Mouse (Mus musculus) intestine, embryonic 14.5 days (tissue): ENCODE data around the gene Gtf2h5. TPM values are rescaled to one million over a fixed set of nuclear protein-coding genes. Genes with fewer than 3 reads are reported as not detected.

Experiments
- ATAC-seq: fragments of 200-750 bp; cut with Nextera tagmentation; replicated peaks from 2 replicates; pipeline ENCODE4 v1.8.0; 2017; ENCODE audit warnings: low read depth, moderate number of reproducible peaks, moderate TSS enrichment, moderate library complexity; ENCODE audit not compliant: low FRiP score, low TSS enrichment
- DNase-seq: peaks from one replicate; pipeline ENCODE4 v3.0.0-alpha.2; 2018; ENCODE audit warnings: low spot score
- H3K27ac ChIP-seq: fragments of 300-500 bp; sonication (generic); 2 replicates; pipeline ENCODE4 v1.5.1; 2014; ENCODE audit warnings: low read depth, mild to moderate bottlenecking, control low read depth
- H3K27me3 ChIP-seq: fragments of 300-500 bp; sonication (generic); replicated peaks from 2 replicates; pipeline ENCODE4 v1.6.1; 2014; ENCODE audit warnings: low read length, control low read depth; ENCODE audit not compliant: control insufficient read depth, insufficient read depth
- H3K36me3 ChIP-seq: fragments of 300-500 bp; sonication (generic); 2 replicates; pipeline ENCODE4 v1.6.1; 2014; ENCODE audit warnings: low read length, control low read depth; ENCODE audit not compliant: control insufficient read depth, insufficient read depth
- H3K4me1 ChIP-seq: fragments of 300-500 bp; sonication (generic); replicated peaks from 2 replicates; pipeline ENCODE4 v1.6.1; 2014; ENCODE audit warnings: low read length, control low read depth, mixed read lengths; ENCODE audit not compliant: control insufficient read depth, insufficient read depth
- H3K4me2 ChIP-seq: fragments of 300-500 bp; sonication (generic); 2 replicates; pipeline ENCODE4 v1.6.1; 2014; ENCODE audit warnings: low read length
- H3K4me3 ChIP-seq: fragments of 300-500 bp; sonication (generic); 2 replicates; pipeline ENCODE4 v1.5.1; 2014; ENCODE audit warnings: low read depth, low read length, control low read depth, mixed read lengths
- H3K9ac ChIP-seq: fragments of 300-500 bp; sonication (generic); 2 replicates; pipeline ENCODE4 v1.6.1; 2014; ENCODE audit warnings: mild to moderate bottlenecking, low read length
- H3K9me3 ChIP-seq: fragments of 300-500 bp; sonication (generic); 2 replicates; pipeline ENCODE4 v1.6.1; 2016; ENCODE audit warnings: low read length, control low read depth; ENCODE audit not compliant: control insufficient read depth
- WGBS: fragments of 180-500 bp; shearing (Covaris S2); extraction: QIAGEN DNeasy Blood & Tissue Kit; methylation state at CpG from one replicate; pipeline ENCODE4 v1.1.7; 2014; 5-methylcytosine and 5-hydroxymethylcytosine counted together
- polyA plus RNA-seq: library from polyadenylated mRNA; unstranded; fragments of >200 nt; fragmentation: Nextera tagmentation; extraction: Ambion mirVana; gene quantifications from 2 replicates; pipeline ENCODE4 v1.2.1, GENCODE M21; 2014

Gtf2h5 gene
- polyA plus RNA-seq, 1 experiment from 2014 or later, result 161 TPM

DNA sequence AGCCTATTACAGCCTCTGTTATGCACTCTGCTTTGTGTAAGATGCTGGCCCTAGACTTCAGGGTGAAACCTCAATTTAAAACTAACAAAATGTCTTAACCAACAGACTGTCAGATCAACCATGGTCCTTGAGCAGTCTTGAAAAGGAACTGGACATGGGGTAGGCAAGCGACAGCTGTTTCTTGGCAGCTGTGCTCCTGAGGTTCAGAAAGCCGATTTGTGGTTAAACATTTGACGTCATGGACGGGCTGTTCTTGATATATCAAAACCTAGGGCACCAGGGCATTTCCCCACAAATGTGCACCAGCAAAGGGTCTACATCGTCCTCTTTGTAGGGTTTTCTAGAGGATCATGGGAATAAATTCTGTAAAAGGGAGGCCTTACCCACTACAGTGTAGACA lies 16.1 kb upstream of the Gtf2h5 start:
- no peak overlapping the region for H3K9ac ChIP-seq
- no peak overlapping the region for H3K4me3 ChIP-seq
- WGBS, result 94% methylated on average over 5 of the region's 5 CpGs
- no peaks in the 10 kb centered on the region for H3K4me1 ChIP-seq
- no peaks in the 10 kb centered on the region for H3K27me3 ChIP-seq
- DNase-seq (no peak), ATAC-seq (no peak)
- peaks cover 14% of the 10 kb centered on the region for H3K36me3 ChIP-seq
- H3K4me2 ChIP-seq, result no peak overlapping the region
- H3K27ac ChIP-seq, result no peak overlapping the region
- H3K9me3 ChIP-seq, result no peaks in the 10 kb centered on the region

DNA sequence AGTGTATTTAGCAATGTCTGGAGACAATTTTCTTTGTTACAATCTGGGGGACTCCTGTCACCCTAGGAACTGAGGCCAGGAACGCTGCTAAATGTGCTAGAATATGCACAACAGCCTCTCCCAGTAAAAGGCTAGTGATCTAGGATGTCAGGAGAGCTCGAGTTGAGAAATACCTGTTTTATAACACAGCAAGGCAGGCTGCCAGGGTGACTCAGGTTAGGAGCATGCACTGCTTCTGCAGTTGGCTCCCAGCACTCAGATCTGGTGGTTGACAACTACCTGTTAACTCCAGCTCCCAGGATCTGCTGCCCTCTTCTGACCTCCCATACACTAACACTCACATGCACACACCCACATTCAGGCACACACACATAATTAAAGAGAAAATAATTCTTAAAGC lies 13.6 kb upstream of the Gtf2h5 start:
- Histone ChIP-seq H3K9ac (no peak overlapping the region), H3K27me3 (no peaks in the 10 kb centered on the region), H3K9me3 (no peaks in the 10 kb centered on the region), H3K27ac (no peak overlapping the region), H3K4me3 (no peak overlapping the region), H3K36me3 (peaks cover 19% of the 10 kb centered on the region), H3K4me1 (no peaks in the 10 kb centered on the region), H3K4me2 (no peak overlapping the region)
- ATAC-seq (no peak), DNase-seq (no peak)
- WGBS, result 88% methylated on average over 2 of the region's 2 CpGs

DNA sequence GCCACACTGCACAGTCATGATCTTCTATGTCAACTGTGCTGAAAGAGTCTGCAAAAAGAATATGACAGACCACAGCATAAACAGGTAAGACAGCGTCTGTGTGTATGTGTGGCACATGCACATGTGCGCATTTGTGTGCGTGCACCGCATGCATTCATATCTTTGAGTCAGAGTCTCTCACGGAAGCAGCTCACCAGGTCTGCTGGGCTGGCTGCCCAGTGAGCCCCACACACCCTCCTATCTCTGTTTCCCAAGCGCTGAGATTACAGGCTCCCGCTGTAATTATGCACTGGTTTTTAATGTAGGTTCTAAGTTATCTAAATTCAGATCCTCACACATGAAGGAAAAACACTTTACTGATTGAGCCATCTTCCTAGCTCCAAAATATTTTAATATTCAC lies 12.0 kb upstream of the Gtf2h5 start:
- no peak overlapping the region for H3K27ac ChIP-seq
- no peaks in the 10 kb centered on the region for H3K9me3 ChIP-seq
- WGBS, result 92% methylated on average over 7 of the region's 7 CpGs
- H3K4me2 ChIP-seq, result no peak overlapping the region
- peaks cover 31% of the 10 kb centered on the region for H3K36me3 ChIP-seq
- no peak overlapping the region for H3K9ac ChIP-seq
- no peak for DNase-seq
- no peak overlapping the region for H3K4me3 ChIP-seq
- ATAC-seq, result no peak
- no peaks in the 10 kb centered on the region for H3K4me1 ChIP-seq
- no peaks in the 10 kb centered on the region for H3K27me3 ChIP-seq

DNA sequence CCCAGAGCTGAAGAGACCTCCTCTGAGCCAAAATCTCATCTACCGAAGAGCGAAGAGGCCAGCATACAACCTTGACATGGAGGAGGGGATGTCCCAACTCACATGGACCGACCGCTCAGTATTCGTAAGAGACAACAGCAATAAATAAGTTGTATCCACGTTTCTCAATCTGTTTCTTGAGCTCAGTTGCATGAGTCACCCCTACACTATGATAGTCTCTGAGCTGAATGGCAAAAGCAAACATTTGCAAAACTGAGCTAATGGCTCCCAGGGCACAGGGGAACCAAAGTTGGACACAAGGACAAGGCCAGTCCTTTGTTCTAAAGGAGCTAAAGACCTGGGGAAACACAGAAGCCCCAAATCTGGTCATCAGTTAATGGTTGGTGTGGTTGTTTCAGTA lies 9.7 kb upstream of the Gtf2h5 start:
- no peak overlapping the region for H3K4me3 ChIP-seq
- DNase-seq, result no peak
- peaks cover 31% of the 10 kb centered on the region for H3K36me3 ChIP-seq

DNA sequence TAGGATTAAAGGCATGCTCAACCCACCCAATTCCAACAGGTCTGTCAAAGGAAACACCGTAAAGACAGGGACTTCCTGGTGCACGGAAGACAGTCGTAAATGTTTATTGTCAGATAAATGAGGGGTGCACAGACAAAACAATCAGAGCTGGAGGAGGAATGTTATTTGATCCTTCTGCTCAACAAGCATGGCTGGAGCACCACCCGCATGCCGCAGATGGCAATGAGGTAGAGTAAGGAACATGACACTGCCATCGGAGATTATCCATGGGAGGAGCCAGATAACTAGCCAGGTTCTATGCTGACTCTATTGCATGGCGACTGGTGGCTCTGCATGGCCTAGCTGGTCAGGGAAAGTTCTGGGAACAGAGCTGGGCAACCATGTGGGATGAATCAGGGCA lies 6.2 kb upstream of the Gtf2h5 start:
- H3K4me2 ChIP-seq, result no peak overlapping the region
- no peak overlapping the region for H3K4me3 ChIP-seq
- ATAC-seq (0 out of 2 replicates have a peak, but pooled peaks have one; percentile 40), DNase-seq (no peak)
- 41% methylated on average over 7 of the region's 7 CpGs for WGBS
- no peaks in the 10 kb centered on the region for H3K27me3 ChIP-seq
- no peaks in the 10 kb centered on the region for H3K4me1 ChIP-seq
- H3K9ac ChIP-seq, result no peak overlapping the region
- H3K9me3 ChIP-seq, result no peaks in the 10 kb centered on the region
- H3K27ac ChIP-seq, result no peak overlapping the region
- H3K36me3 ChIP-seq, result peaks cover 30% of the 10 kb centered on the region

More for the DNA sequence above, 9.7 kb upstream of the Gtf2h5 start:
- Histone ChIP-seq H3K27me3 (no peaks in the 10 kb centered on the region), H3K4me1 (no peaks in the 10 kb centered on the region), H3K9ac (no peak overlapping the region), H3K27ac (no peak overlapping the region), H3K4me2 (no peak overlapping the region), H3K9me3 (no peaks in the 10 kb centered on the region)
- 86% methylated on average over 6 of the region's 6 CpGs for WGBS
- no peak for ATAC-seq

DNA sequence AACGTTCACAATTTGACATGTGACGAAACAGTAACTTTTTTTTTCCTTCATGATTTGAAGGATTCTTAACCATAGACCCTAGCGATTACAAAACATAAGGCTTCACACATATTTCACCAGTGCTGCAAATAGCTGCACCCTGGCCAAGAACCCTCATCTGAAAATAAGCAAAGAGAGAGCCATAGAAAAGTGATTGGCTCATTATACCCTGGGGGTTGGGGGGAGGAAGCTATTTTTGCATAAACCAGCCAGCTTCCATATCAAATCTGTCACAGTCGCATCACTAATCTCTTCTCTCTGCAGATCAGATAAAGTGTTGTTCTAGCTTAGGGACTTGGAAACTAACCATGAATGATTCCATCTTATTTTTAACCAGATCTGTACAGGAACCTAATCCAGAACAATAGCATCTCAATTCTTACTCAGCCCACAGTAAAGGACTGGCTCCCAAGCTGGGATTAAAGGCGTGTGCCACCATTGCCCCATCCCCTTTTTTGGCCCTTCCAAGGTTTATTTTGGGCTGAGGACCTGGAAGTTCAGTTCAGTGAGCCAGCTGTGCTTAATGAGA lies 3.8 kb downstream of the Gtf2h5 start:
- no peak overlapping the region for H3K9ac ChIP-seq
- DNase-seq (no peak), ATAC-seq (no peak)
- 87% methylated on average over 5 of the region's 5 CpGs for WGBS
- H3K4me3 ChIP-seq, result no peak overlapping the region
- H3K4me2 ChIP-seq, result no peak overlapping the region
- H3K4me1 ChIP-seq, result peaks cover 9% of the 10 kb centered on the region; the same call in 1 of the 2 replicates
- no peak overlapping the region for H3K27ac ChIP-seq
- peaks cover 46% of the 10 kb centered on the region for H3K36me3 ChIP-seq
- H3K9me3 ChIP-seq, result no peaks in the 10 kb centered on the region
- H3K27me3 ChIP-seq, result no peaks in the 10 kb centered on the region

DNA sequence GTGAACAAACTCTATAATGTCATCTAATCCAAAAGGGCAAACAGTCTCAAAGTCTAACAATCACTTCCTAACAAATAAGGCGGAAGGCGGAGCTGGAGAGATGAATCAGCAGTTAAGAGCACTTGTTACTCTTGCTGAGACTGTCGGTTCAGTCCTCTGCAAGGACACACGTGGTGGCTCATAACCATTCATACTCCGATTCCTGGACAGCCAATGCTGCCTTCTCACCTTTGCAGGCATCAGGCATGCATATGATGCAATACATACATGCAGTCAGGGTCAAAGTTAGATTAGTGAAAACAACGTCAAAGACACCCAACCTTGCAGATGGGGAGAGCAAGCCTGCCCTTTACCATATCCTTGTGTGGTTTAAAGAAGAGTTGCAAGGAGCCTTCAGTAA lies 12.0 kb downstream of the Gtf2h5 start:
- H3K4me1 ChIP-seq, result no peaks in the 10 kb centered on the region
- H3K36me3 ChIP-seq, result peaks cover 10% of the 10 kb centered on the region; the same call in 1 of the 2 replicates
- ATAC-seq (no peak), DNase-seq (no peak)
- 90% methylated on average over 6 of the region's 6 CpGs for WGBS
- H3K4me2 ChIP-seq, result no peak overlapping the region
- H3K27me3 ChIP-seq, result no peaks in the 10 kb centered on the region
- no peak overlapping the region for H3K4me3 ChIP-seq
- H3K9ac ChIP-seq, result no peak overlapping the region
- no peaks in the 10 kb centered on the region for H3K9me3 ChIP-seq
- no peak overlapping the region for H3K27ac ChIP-seq

DNA sequence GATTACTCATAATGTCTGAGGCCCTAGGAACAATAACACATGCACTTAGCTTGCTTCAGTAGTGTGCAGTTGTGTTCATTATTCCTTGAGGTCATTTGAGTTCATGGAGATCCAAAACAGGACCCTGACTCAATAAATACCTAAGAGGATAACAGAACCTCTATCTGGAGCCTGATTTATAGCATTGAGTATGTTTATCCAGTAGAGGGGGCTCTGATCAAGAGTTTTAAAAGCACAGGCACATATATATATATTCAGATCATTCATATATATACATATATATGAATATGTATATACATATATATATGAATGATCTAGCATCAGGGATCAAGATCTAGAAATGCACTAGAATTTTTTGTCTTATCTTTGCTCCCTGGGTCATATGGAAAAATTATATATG lies 16.0 kb downstream of the Gtf2h5 start:
- DNase-seq (no peak), ATAC-seq (no peak)
- Histone ChIP-seq H3K27me3 (no peaks in the 10 kb centered on the region), H3K36me3 (no peaks in the 10 kb centered on the region), H3K4me2 (no peak overlapping the region), H3K27ac (no peak overlapping the region), H3K9me3 (no peaks in the 10 kb centered on the region), H3K4me1 (no peaks in the 10 kb centered on the region), H3K9ac (no peak overlapping the region), H3K4me3 (no peak overlapping the region)

DNA sequence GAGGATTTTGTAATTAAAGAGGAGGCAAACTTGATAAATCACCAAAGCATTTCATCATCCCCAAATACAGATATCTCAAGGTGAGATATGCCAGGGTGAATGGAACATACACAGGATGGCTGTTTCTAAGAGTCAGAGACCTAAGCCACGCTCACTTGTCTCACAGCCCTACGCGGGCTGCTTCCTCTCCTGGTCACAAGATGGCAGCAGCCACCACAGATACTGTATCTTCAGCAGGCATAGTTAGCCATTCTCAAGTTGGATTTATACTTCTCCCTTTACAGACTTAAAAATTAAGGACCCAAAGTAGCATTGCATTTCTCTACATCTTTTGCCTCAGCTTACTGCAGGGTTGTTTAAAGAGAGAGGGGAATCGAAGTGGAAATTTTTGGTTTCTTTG lies 18.3 kb downstream of the Gtf2h5 start:
- Histone ChIP-seq H3K36me3 (no peaks in the 10 kb centered on the region), H3K9me3 (no peaks in the 10 kb centered on the region), H3K4me1 (no peaks in the 10 kb centered on the region), H3K27ac (no peak overlapping the region), H3K4me2 (no peak overlapping the region), H3K9ac (no peak overlapping the region), H3K4me3 (no peak overlapping the region), H3K27me3 (no peaks in the 10 kb centered on the region)
- DNase-seq, result peak; percentile 72
- 28% methylated on average over 4 of the region's 4 CpGs for WGBS
- no peak for ATAC-seq
